Mouse (Mus musculus) MEL (cell line): Measurements from ENCODE around the gene Tmem63a. TPM values are rescaled to one million over a fixed set of nuclear protein-coding genes. Genes with fewer than 3 reads are reported as not detected.

Experiments
- DNase-seq: peaks from one replicate; pipeline ENCODE4 v3.0.0; 2011; ENCODE audit warnings: low read depth, low spot score
- H3K27ac ChIP-seq: 2 replicates; pipeline ENCODE4 v1.5.1; 2012; ENCODE audit warnings: low read depth, mild to moderate bottlenecking, control low read depth, low read length, moderate library complexity; ENCODE audit not compliant: control insufficient read depth
- H3K27me3 ChIP-seq, 2 experiments: fragments of 150-350 bp in 1 of 2; sonication (generic) in 1 of 2; 2 replicates each; pipeline ENCODE4 v1.6.1; 2012; ENCODE audit warnings: low read length in 2 of 2, mild to moderate bottlenecking in 2 of 2, improper control_type of control experiment in 1 of 2, moderate library complexity in 1 of 2; ENCODE audit not compliant: insufficient read depth in 2 of 2, control insufficient read depth in 1 of 2
- H3K36me3 ChIP-seq, 2 experiments: 2 replicates each; pipeline ENCODE4 v1.6.1; 2012 to 2014; ENCODE audit warnings: low read length in 2 of 2, improper control_type of control experiment in 1 of 2, inconsistent platforms in 1 of 2, mild to moderate bottlenecking in 1 of 2; ENCODE audit not compliant: insufficient read depth in 2 of 2, control insufficient read depth in 1 of 2
- H3K4me1 ChIP-seq, 2 experiments: fragments of 150-350 bp in 1 of 2; sonication (generic) in 1 of 2; 2 replicates each; pipeline ENCODE4 v1.6.1; 2012; ENCODE audit warnings: low read length in 2 of 2, improper control_type of control experiment in 1 of 2, mild to moderate bottlenecking in 1 of 2; ENCODE audit not compliant: insufficient read depth in 2 of 2, control insufficient read depth in 1 of 2
- H3K4me3 ChIP-seq, 2 experiments: fragments of 150-350 bp in 1 of 2; sonication (generic) in 1 of 2; 2 replicates each; pipeline ENCODE4 v1.5.1; 2012; ENCODE audit warnings: low read depth in 2 of 2, low read length in 2 of 2, mild to moderate bottlenecking in 2 of 2, moderate library complexity in 2 of 2, control low read depth in 1 of 2, improper control_type of control experiment in 1 of 2; ENCODE audit not compliant: control insufficient read depth in 1 of 2, insufficient read depth in 1 of 2
- H3K79me2 ChIP-seq: 2 replicates; pipeline ENCODE4 v1.6.1; 2012; ENCODE audit warnings: mild to moderate bottlenecking, low read length, moderate library complexity; ENCODE audit not compliant: control insufficient read depth, poor library complexity, insufficient read depth
- H3K9ac ChIP-seq: 2 replicates; pipeline ENCODE4 v1.6.1; 2012; ENCODE audit warnings: low read depth, mild to moderate bottlenecking, control low read depth, low read length, moderate library complexity; ENCODE audit not compliant: control insufficient read depth, poor library complexity, severe bottlenecking
- H3K9me3 ChIP-seq: fragments of 150-350 bp; sonication (generic); replicated peaks from 2 replicates; pipeline ENCODE4 v1.6.1; 2012; ENCODE audit warnings: mild to moderate bottlenecking, low read length, improper control_type of control experiment, moderate library complexity; ENCODE audit not compliant: insufficient read depth
- CHD1 ChIP-seq: IDR thresholded peaks from 2 replicates; pipeline ENCODE4 v1.6.1; 2012; ENCODE audit warnings: low read depth, mild to moderate bottlenecking, inconsistent platforms, low read length, improper control_type of control experiment
- E2F4 ChIP-seq: IDR thresholded peaks from 2 replicates; pipeline ENCODE4 v1.6.1; 2011; ENCODE audit warnings: low read depth, low read length, improper control_type of control experiment, borderline replicate concordance
- ELF1 ChIP-seq: IDR thresholded peaks from 2 replicates; pipeline ENCODE4 v1.6.1; 2014; ENCODE audit warnings: low read depth, mild to moderate bottlenecking, inconsistent platforms, low read length, improper control_type of control experiment, moderate library complexity
- EP300 ChIP-seq, 2 experiments: IDR thresholded peaks; 2 replicates each; pipeline ENCODE4 v1.6.1; 2011; ENCODE audit warnings: improper control_type of control experiment in 2 of 2, low read length in 2 of 2, low read depth in 1 of 2, mild to moderate bottlenecking in 1 of 2
- ETS1 ChIP-seq: IDR thresholded peaks from 2 replicates; pipeline ENCODE4 v1.6.1; 2012; ENCODE audit warnings: low read depth, mild to moderate bottlenecking, inconsistent platforms, low read length, improper control_type of control experiment, moderate library complexity
- HCFC1 ChIP-seq: IDR thresholded peaks from 2 replicates; pipeline ENCODE4 v1.6.1; 2012; ENCODE audit warnings: low read depth, mild to moderate bottlenecking, inconsistent platforms, low read length, improper control_type of control experiment, moderate library complexity
- JUND ChIP-seq: IDR thresholded peaks from 2 replicates; pipeline ENCODE4 v1.6.1; 2011; ENCODE audit warnings: low read depth, mild to moderate bottlenecking, improper control_type of control experiment, low read length
- KAT2A ChIP-seq: conservative IDR thresholded peaks from 2 replicates; pipeline ENCODE4 v1.6.1; 2012; ENCODE audit warnings: low read depth, low read length, improper control_type of control experiment, inconsistent platforms
- MAX ChIP-seq: IDR thresholded peaks from 2 replicates; pipeline ENCODE4 v1.6.1; 2011; ENCODE audit warnings: low read length, improper control_type of control experiment
- MAZ ChIP-seq: IDR thresholded peaks from 2 replicates; pipeline ENCODE4 v1.6.1; 2012; ENCODE audit warnings: low read depth, mild to moderate bottlenecking, inconsistent platforms, low read length, improper control_type of control experiment
- MEF2A ChIP-seq: IDR thresholded peaks from 2 replicates; pipeline ENCODE4 v1.6.1; 2014; ENCODE audit warnings: low read depth, mild to moderate bottlenecking, inconsistent platforms, low read length, improper control_type of control experiment; ENCODE audit not compliant: poor library complexity, insufficient replicate concordance, severe bottlenecking; ENCODE audit errors: extremely low read depth
- MXI1 ChIP-seq: IDR thresholded peaks from 2 replicates; pipeline ENCODE4 v1.6.1; 2011; ENCODE audit warnings: mild to moderate bottlenecking, low read depth, low read length, improper control_type of control experiment
- NELFE ChIP-seq: IDR thresholded peaks from 2 replicates; pipeline ENCODE4 v1.6.1; 2011; ENCODE audit warnings: low read depth, low read length, improper control_type of control experiment
- NRF1 ChIP-seq: IDR thresholded peaks from 2 replicates; pipeline ENCODE4 v1.6.1; 2014; ENCODE audit warnings: low read depth, mild to moderate bottlenecking, inconsistent platforms, low read length, improper control_type of control experiment, moderate library complexity; ENCODE audit not compliant: poor library complexity, insufficient read depth, severe bottlenecking
- POLR2A ChIP-seq, 2 experiments: IDR thresholded peaks; 2 replicates each; pipeline ENCODE4 v1.6.1; 2011 to 2012; ENCODE audit warnings: low read length in 2 of 2, mild to moderate bottlenecking in 2 of 2, control low read depth in 1 of 2, improper control_type of control experiment in 1 of 2, low read depth in 1 of 2, moderate library complexity in 1 of 2; ENCODE audit not compliant: control insufficient read depth in 1 of 2, insufficient read depth in 1 of 2, poor library complexity in 1 of 2
- POLR2AphosphoS5 ChIP-seq: IDR thresholded peaks from 2 replicates; pipeline ENCODE4 v1.6.1; 2012; ENCODE audit warnings: low read depth, borderline replicate concordance, mild to moderate bottlenecking, inconsistent platforms, low read length, moderate library complexity, mixed read lengths
- RCOR1 ChIP-seq: IDR thresholded peaks from 2 replicates; pipeline ENCODE4 v1.6.1; 2012; ENCODE audit warnings: low read depth, mild to moderate bottlenecking, inconsistent platforms, low read length, improper control_type of control experiment
- SIN3A ChIP-seq: IDR thresholded peaks from 2 replicates; pipeline ENCODE4 v1.6.1; 2012; ENCODE audit warnings: low read length, improper control_type of control experiment, inconsistent platforms
- TBP ChIP-seq: IDR thresholded peaks from 2 replicates; pipeline ENCODE4 v1.8.0; 2011; ENCODE audit warnings: low read depth, low read length, improper control_type of control experiment
- UBTF ChIP-seq: IDR thresholded peaks from 2 replicates; pipeline ENCODE4 v1.6.1; 2012; ENCODE audit warnings: low read depth, mild to moderate bottlenecking, inconsistent platforms, low read length, improper control_type of control experiment, moderate library complexity, borderline replicate concordance; ENCODE audit not compliant: insufficient read depth
- USF1 ChIP-seq: IDR thresholded peaks from 2 replicates; pipeline ENCODE4 v1.6.1; 2014; ENCODE audit warnings: low read depth, mild to moderate bottlenecking, inconsistent platforms, low read length, improper control_type of control experiment, moderate library complexity
- USF2 ChIP-seq, 2 experiments: IDR thresholded peaks; 2 replicates each; pipeline ENCODE4 v1.6.1; 2011 to 2012; ENCODE audit warnings: improper control_type of control experiment in 2 of 2, low read length in 2 of 2, borderline replicate concordance in 1 of 2, inconsistent platforms in 1 of 2, low read depth in 1 of 2, mild to moderate bottlenecking in 1 of 2; ENCODE audit not compliant: insufficient read depth in 1 of 2
- ZMIZ1 ChIP-seq: IDR thresholded peaks from 2 replicates; pipeline ENCODE4 v1.6.1; 2012; ENCODE audit warnings: low read depth, mild to moderate bottlenecking, inconsistent platforms, low read length, improper control_type of control experiment, moderate library complexity
- polyA plus RNA-seq, 2 experiments: library from polyadenylated mRNA; stranded (reverse) in 1 of 2; unstranded in 1 of 2; fragments of >175 nt in 1 of 2; fragments of >200 nt in 1 of 2; gene quantifications; 2 replicates each; pipeline versions ENCODE4 v1.2.1 to v1.2.4; 2012; ENCODE audit warnings: low replicate concordance in 2 of 2, low read depth in 1 of 2; ENCODE audit not compliant: insufficient read length in 2 of 2, insufficient read depth in 1 of 2, missing spikeins in 1 of 2
- total RNA-seq: library from RNA; depleted of rRNA; stranded (reverse); fragments of 300-350 nt; gene quantifications from 2 replicates; pipeline ENCODE4 v1.2.3, GENCODE M21; 2012; rRNA removed

The Tmem63a gene
- total RNA-seq, result 7.5 and 7.7 TPM in 2 replicates
- polyA plus RNA-seq, result 10 to 100 TPM in 1 of 2 experiments, not detected in 1; 12.8 TPM

DNA sequence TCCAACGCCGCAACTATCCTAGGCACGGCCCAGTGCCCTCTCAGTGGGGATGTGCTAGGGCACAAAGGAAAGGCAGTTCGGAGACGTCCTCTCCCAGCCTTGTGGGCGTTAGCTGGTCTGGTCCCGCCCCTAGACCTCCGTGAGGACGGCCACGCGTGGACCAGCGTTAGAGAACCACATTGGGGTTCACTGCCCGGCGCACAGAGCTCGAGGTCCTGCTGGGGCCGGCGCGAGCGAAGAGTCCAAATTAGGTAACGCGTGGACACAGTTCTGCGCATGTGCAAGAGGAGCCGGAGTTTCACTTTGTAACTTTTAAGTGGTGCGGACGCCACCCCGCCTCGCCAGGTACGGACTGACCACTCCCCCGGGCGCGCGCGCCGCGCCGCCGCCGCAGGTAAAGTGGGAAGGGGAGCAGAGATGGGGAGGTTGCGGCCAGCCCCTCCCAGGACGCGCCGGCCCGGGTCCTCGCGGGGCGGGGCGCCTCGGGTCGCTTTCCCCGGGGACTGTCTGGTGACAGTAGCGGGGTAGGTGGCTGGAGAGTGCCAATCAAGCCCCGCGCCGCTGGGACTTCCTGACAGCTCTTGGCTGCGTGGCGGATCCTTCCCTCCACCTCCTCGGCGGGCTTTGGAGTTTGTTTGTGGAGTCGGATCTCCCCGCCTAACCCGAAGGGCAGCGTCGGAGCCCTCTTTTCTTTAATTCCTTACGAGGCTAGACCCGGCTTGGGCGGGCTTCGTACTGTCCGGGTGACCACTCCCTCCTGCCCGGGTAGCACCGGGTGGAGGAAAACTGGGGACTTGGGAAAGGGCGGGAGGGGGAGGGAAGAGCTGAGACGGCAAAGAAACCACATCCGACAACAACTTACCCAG, at the start of gene Tmem63a:
Gene Tmem63a (plus strand): TSS at position 179 of the 866 bp plus-strand sequence.
- no peaks in the 10 kb centered on the region for H3K9me3 ChIP-seq
- H3K4me3 ChIP-seq, result peak within 1 kb of the TSS; percentile 59 to 91
- peak; percentile 78 for DNase-seq
- H3K4me1 ChIP-seq, result peaks cover 3 to 18% of the 10 kb centered on the region in 2 experiments
- peak within 1 kb of the TSS; percentile 88 for H3K9ac ChIP-seq
- no peaks in the 10 kb centered on the region for H3K27me3 ChIP-seq
- H3K36me3 ChIP-seq, result peaks cover 0 to 4% of the 10 kb centered on the region in 2 experiments; a peak in 1 of 4 replicates
- H3K27ac ChIP-seq, result peak within 1 kb of the TSS; percentile 64
- H3K79me2 ChIP-seq, result peaks cover 5% of the 10 kb centered on the region; the same call in 1 of the 2 replicates
- TF ChIP-seq MEF2A (no peak), MXI1 (no peak), RCOR1 (no peak; the same call in 1 of the 2 replicates), HCFC1 (0 out of 2 replicates have a peak, but pooled peaks have one; percentile 40), KAT2A (no peak), MAX (no peak), ETS1 (peak; percentile 50; the same call in 1 of the 2 replicates), USF2 (IDR thresholded peaks at IDR 0.05; ENCODE audit: borderline replicate concordance in 1 of 2, insufficient read depth in 1 of 2, low read depth in 1 of 2, low read length in 2 of 2) (no peak), USF1 (no peak), POLR2A (IDR thresholded peaks at IDR 0.05; ENCODE audit: control insufficient read depth in 1 of 2, insufficient read depth in 1 of 2, low read depth in 1 of 2, low read length in 2 of 2, poor library complexity in 1 of 2) (no peak; a peak in 2 of 4 replicates), MAZ (0 out of 2 replicates have a peak, but pooled peaks have one; percentile 36), EP300 (IDR thresholded peaks at IDR 0.05; ENCODE audit: low read depth in 1 of 2, low read length in 2 of 2) (peak in 1 of 2 experiments; percentile 34; a peak in 1 of 4 replicates), ZMIZ1 (peak; percentile 36; the same call in 1 of the 2 replicates), E2F4 (no peak), ELF1 (no peak), POLR2AphosphoS5 (no peak), NRF1 (peak; percentile 78), JUND (no peak), UBTF (0 out of 2 replicates have a peak, but pooled peaks have one; percentile 64), NELFE (peak; percentile 48), TBP (no peak), CHD1 (no peak), SIN3A (peak; percentile 78)
